Mouse (Mus musculus): ENCODE measurements around the gene Acin1.

Gene Acin1

DNA sequence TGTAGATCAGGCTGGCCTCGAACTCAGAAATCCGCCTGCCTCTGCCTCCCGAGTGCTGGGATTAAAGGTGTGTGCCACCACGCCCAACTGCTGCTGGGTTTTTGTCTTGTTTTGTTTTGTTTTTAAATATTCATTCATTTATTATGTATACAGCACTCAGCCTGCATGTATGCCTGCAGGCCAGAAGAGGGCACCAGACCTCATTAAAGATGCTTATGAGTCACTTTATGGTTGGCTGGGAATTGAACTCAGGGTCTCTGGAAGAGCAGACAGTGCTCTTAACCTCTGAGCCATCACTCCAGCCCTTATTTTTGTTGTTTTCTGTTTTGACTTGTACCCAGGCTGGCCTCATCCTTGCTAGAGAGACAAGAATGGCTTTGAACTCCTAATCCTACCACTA is 76.8 kb downstream of the Acin1 start:
- CTCF ChIA-PET, result no interaction called here

DNA sequence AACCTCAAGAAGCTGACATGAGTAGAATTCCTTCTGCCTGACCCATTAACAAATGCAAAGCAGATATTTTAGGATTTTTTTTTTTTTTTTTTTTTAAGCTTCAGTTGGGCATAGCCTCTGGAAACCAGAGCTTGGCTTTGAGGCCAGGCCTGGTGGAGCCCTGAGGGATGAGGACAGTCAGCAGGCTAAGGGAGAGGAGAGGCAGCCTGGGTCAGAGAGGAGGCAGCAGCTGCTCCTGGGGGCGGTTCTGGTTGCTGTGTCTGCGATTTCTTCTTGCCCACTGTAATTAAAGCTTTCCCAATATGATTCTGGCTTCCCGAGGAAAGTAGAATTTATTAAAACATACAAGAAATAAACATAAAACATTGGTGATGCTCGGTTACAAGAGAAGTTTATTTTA is 77.5 kb downstream of the Acin1 start:
- CTCF ChIA-PET, result interaction anchor here (0.6 kb wide), 1 partner anchor 1267 kb away, joined by 4 read pairs; no protein-coding TSS in a partner anchor

DNA sequence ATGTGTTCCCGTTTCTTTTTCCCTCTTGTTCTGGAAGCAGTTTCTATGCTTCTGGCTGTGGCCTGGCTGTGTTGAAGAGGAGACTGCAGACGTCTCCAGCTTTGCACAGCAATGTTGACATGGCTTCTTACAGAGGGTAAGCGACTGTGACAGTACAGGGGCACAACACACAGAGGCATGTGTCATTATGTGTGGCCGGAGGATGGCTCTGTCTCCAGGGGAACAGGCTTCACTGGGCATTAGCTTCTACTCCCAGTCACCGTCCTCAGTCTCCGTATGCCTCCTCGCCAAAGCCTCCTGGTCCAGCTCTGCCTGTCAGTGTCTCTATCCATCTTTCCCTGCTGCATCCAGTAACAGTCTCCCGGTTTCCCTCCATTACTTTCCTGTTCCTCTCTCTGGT is 79.5 kb downstream of the Acin1 start:
- CTCF ChIA-PET, result interaction anchor here (0.8 to 1.1 kb wide), 2 partner anchors 10 to 28 kb away, joined by 3 read pairs; no protein-coding TSS in a partner anchor

DNA sequence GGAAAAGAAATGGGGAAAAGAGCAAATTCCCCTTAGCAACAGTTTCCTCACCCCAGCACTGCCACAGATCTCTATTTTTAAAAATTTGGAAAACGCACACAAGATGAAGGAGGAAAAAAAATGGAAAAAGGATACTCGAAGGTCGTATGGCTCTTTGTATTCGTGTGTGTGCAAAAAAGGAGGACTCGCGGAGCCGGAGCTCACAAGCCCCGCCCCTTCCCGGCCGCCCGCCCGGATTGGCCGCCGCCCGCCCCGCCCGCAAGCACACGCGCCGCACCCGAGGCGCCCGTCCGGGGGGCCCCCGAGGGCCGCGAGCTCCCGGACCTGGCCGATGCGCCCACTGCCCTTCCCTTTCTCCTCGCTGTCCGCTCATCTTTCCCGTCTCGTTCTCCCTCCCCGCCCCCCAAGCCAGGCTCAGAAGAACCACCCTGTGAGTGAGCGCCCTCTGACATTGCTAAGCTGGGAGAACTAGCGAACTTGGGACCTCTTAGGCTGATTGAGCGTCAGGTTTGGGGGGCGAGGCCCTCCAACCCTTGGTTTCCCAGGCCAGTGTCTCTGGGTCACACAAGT is 80.9 kb downstream of the Acin1 start, which contains the start of gene 4931414P19Rik:
Gene 4931414P19Rik, minus strand, starts transcription at position 242 of the 570 bp plus-strand sequence.
- CTCF ChIA-PET, result no interaction called here

DNA sequence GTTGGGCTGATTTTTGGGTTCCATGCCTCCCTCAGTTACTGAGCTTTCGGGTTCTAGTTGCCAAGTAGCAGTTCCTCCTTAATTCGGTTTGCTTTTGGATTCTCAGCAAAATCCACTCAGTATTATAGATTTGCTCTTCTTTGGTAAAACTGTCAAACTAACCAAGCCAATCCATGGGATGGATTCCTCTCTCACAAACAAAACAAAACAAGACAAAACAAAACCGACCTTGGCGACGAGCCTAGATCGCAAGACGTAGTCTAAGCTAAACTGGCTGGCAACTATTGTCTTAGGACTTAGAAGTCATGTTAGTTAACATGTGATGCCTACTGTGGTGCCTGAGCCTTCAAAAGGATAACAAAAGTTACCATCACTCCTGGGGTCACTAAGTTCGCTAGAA is 83.0 kb downstream of the Acin1 start:
- CTCF ChIA-PET, result interaction anchor here (0.7 kb wide), 1 partner anchor 280 kb away, joined by 4 read pairs; no protein-coding TSS in a partner anchor

DNA sequence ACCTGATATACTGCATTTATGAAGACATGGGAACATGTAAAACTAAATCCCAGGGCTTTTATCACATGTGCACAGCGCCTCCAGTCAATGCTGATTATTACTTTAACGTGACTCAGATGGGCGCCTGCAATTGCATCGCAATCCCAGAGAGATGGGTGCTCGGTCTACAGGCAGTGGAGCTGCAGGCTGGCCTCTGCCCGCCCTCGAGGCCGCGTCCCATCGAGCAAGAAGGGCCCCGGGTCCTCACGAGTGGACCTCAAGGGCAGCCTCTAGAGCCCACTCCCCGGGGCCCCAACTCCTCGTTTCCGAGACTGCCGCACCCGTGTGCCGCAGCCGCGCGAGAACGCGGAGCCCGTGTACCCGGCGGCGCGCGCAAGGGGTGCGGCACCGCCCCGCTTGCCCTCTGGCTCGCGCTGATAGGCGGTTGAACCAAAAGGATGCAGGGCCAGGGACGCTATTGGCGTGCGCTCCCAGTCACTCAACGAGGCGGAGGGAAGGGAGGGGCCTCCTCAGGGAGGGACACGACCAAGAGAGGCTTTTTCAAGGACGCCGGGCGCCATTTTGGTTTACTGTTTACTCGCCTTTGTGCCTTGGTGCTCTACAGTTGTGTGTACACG is 83.6 kb downstream of the Acin1 start:
- CTCF ChIA-PET, result interaction anchor here (0.7 kb wide), 1 partner anchor 281 kb away, joined by 4 read pairs; no protein-coding TSS in a partner anchor

DNA sequence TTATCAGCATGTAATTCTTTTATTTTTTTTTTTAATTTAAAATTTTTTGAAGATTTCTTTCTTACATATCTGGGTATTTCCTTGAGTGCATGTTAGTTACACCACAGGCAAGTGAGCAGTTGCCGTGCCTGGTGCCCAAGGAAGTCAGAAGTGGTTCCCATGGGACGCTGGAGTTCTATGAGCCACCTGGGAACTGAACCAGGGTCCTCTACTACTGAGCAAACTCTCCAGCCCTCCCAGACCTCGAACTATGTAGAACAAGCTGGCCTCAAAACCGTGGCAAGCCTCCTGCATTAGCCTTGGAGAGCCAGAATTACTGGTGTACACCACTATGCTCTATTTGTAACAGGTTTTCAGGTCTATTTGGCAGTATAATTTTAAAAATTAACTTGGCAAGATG is 84.1 kb downstream of the Acin1 start:
- CTCF ChIA-PET, result no interaction called here

DNA sequence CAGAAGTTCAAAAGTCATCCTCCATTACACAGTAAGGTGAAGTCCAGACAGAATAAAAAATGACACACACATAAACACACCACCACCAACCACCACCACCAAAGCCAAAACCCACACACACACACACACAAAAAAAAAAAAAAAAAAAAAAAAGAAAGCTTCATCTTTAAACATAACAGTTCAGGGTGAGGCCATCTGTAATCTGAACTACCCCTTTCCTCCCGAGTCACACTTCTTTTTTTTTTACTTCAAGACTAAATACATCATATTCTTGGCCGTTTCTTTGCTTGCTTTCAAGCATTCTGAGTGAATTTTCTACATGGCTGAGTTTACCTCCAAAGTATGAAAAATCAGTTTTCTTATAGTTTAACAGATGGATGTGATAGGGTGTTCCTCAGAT is 85.1 kb downstream of the Acin1 start:
- CTCF ChIA-PET, result interaction anchor here (0.5 to 0.6 kb wide), 2 partner anchors 85 to 160 kb away, joined by 3 to 5 read pairs; no protein-coding TSS in a partner anchor

DNA sequence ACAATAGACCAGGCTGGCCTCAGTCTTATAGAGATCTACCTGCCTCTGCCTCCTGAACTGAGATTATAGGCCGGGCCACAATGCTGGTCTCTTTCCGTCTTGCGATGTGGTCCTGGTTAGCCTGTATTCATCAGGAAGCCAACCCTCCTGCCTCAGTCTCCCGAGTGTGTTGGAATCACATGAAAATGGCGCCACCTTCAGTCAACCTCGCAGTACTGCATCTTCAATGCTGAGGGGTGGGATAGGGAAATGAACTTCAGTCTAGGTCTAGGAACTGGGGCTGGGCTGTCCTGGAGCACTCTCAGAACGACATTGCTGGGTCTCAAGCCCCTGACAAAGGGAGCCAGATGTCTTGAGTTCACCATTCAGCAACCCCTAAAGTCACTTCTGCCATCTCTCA is 89.6 kb downstream of the Acin1 start:
- CTCF ChIA-PET, result interaction anchor here (0.9 kb wide), 1 partner anchor 10 kb away, joined by 3 read pairs; no protein-coding TSS in a partner anchor

DNA sequence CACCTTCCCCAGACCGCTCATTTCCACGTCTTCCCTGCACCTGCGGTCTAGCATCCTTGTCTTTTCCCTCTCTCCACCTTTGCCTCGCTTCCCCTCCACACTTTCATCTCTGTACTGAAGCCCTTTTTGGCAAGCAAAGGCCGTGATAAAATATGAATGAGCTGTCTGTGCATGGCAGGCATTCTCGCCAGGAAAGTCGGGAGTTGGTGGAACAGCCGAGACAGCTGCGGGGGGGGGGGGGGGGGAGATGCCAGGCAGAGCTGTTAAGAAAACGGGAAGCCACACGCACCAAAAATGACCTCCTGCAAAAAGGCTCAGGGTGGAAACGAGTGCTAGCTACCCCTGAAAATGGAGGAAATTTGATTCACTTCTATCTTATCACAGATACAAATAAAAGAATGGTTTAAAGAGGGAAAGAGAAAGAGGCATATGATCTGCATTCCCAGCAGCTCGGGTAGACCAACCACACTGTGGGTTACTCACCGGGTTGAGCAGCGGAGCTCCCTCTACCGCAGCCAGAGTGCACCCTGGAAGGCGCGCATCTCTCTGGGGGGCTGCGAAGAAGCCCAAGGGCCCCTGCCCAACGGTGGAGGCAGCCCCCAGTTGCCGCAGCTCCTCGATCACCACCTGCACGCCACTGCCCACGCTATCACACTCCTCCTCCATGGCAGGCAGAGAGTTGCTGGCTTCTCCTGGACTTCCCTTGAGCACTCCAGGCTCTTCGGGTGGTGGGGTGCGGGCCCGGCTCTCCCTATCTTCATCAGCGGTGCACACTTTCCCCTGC is 91.9 kb downstream of the Acin1 start:
- CTCF ChIA-PET, result interaction anchor here (0.5 to 0.8 kb wide), 2 partner anchors 30 to 138 kb away, joined by 4 to 8 read pairs; no protein-coding TSS in a partner anchor

DNA sequence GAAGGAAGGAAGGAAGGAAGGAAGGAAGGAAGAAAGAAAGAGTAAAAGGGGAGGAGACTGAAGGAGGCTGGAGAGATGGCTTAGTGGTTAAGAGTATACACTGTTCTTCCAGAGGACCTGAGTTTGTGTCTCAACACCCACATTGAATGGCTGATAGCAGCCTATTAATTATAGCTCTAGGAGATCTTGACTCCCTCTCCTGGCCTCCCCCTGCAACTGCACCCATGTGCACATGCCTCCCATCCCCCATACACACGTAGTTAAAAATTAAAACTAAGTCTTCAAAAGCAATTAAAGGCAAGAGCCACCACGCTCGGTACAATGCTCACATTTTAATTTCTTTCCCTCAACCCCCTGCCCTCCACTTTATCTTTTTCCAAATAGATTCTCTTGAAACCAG is 92.7 kb downstream of the Acin1 start:
- CTCF ChIA-PET, result interaction anchor here (0.5 to 0.7 kb wide), 2 partner anchors 138 to 335 kb away, joined by 3 to 8 read pairs; no protein-coding TSS in a partner anchor

DNA sequence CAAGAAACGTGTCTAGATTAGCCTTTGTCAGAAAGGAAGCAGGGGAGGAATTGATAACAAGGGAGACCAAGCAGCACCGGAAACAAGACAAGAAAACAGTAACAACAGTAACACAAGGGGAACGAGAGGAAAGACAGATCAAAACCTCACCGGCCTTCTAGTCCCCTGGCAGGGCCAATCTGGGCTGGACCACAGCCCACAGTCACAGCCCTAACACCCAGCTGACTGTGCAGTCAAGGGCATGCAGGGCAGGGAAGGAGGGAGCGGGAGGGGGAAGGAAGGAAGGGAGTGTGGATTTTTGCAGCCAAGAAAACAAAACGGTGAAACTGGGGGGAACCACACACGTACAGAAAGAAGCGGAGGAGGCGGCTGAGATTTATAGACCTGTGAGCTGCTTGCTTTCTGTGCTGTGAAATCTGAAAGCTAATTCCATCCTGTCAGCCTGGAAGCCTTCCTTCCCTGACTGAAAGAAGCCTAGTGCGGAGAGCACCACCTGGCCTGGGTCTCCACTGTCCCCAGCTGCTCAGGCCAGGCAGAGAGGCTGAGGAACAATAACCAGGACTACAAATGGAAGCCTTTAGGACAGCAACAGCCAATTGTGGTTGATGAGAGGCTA is 94.3 kb downstream of the Acin1 start:
- CTCF ChIA-PET, result interaction anchor here (0.6 to 1.0 kb wide), 2 partner anchors 9 to 16 kb away, joined by 3 read pairs; no protein-coding TSS in a partner anchor

Measured in spleen, embryonic (tissue).